Mouse (Mus musculus) left cerebral cortex, adult 11 months (tissue): ENCODE data around the gene Olfr671.
"Not testable (repeated sequence)": the region's sequence is repeated elsewhere in the genome, so short reads cannot be mapped to it uniquely, and the experiment has no call there.

Source experiments
- DNase-seq: peaks from one replicate; pipeline ENCODE4 v3.0.0; 2022; ENCODE audit warnings: low spot score

The Olfr671 gene

GRCm38 (mm10) chr7:104979026-104979425 is at the start of gene Olfr671:
Olfr671 (minus strand) TSS chr7:104979126.
- no peak for DNase-seq

- DNase-seq: no peak
These were observed 49.4 kb upstream of the Olfr671 start, which contains the start of gene Olfr675 for GRCm38 (mm10) chr7:105028360-105028759. Olfr675 (minus strand) TSS chr7:105028460.

- DNase-seq: no peak
These were observed 43.6 kb upstream of the Olfr671 start for GRCm38 (mm10) chr7:105022530-105022929.

- DNase-seq: no peak
These were observed 23.0 kb upstream of the Olfr671 start, which contains the start of gene Olfr672 for GRCm38 (mm10) chr7:105001929-105002328. Olfr672 (minus strand) TSS chr7:105002029.

DNA sequence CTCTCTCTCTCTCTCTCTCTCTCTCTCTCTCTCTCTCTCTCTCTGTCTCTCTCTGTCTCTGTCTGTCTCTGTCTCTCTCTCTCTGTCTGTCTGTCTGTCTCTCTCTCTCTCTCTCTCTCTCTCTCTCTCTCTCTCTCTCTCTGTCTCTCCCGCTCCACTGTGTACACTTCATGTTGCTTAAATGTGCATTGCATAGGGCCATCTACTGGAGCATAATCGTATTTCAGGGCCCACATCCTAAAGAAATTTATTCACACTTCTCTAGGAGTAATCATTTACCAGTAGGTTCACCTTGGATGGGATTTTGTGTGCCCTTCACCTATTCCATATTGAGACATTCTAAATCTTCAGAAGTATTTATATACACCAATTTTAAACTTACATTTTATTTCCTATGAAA is 6.4 kb downstream of the Olfr671 start:
- not testable (repeated sequence) for DNase-seq

DNA sequence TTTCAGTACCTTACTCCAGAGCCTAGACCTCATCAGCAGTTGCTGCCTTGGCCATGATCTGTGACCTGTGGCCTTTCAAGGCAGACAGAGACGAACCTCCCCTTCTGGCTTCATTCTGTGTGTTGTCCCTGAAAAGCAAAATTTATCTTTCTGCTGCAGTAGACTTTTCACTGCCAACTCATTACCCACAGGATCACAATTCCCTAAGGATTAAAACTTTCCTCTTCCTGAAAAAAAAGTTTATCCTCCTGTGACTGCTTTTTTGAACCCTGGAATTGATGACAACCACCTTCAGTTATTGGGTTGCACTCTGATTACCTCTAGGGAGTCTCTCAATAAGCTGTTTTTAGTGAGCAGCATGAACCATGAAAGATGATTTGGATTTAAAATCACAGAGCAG is 16.4 kb downstream of the Olfr671 start, which contains the start of gene Olfr670:
TSS of gene Olfr670 (minus strand) at position 101 of the 400 bp plus-strand sequence.
- DNase-seq: no peak

- DNase-seq: not testable (repeated sequence)
These were observed 28.7 kb downstream of the Olfr671 start for GRCm38 (mm10) chr7:104950234-104950633.

- DNase-seq: no peak
These were observed 45.0 kb downstream of the Olfr671 start, which contains the start of gene Olfr669 for GRCm38 (mm10) chr7:104933940-104934339. Olfr669 (plus strand) TSS chr7:104934240.

- DNase-seq: no peak
These were observed 51.0 kb downstream of the Olfr671 start, which contains the start of gene Olfr668 for GRCm38 (mm10) chr7:104927957-104928356. Olfr668 (minus strand) TSS chr7:104928057.
